Mouse (Mus musculus): Measurements from ENCODE around the gene Folr1. TPM values are rescaled to one million over a fixed set of nuclear protein-coding genes. Genes with fewer than 3 reads are reported as not detected.

Folr1 gene
- polyA plus RNA-seq (2021; fragmentation: Nextera tagmentation): 7.6 and 132 TPM in 2 replicates
- long read RNA-seq, experiment 1, partial matches to known transcripts: 4 of 5 reads
- long read RNA-seq, experiment 1, other reads (novel, unspliced or antisense): 1 of 5 reads
- long read RNA-seq, experiment 2: 0 reads

DNA sequence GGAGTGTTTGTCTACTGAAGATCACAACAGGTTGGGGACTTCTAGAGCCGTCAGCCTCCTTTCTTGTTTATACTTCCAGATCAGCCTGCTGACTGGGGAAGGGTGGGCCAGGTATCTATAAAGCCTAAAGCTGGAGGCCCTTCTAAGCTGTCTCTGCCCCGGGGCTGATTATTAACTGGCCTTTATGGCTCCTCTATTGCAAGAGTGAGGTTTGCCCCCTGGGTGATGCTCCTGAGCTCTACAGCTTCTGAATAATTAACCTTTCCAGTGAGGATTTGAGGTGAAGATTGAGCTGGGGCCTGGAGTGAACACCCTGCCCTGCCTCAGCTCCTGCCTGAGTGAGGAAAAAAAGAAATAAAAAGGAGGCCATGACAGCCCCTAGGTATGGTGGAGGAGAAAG lies at the start of gene Folr1:
Gene Folr1 (minus strand): TSS at position 160 of the 400 bp plus-strand sequence.

GRCm38 (mm10) chr7:101906287-101906681 lies 35.7 kb upstream of the Folr1 start, which contains the start of gene Tomt:
Tomt (minus strand) TSS chr7:101906359.

GRCm38 (mm10) chr7:101905561-101906286 lies 35.1 kb upstream of the Folr1 start, which contains the start of gene Lamtor1:
Lamtor1 (plus strand) TSS chr7:101905904.

DNA sequence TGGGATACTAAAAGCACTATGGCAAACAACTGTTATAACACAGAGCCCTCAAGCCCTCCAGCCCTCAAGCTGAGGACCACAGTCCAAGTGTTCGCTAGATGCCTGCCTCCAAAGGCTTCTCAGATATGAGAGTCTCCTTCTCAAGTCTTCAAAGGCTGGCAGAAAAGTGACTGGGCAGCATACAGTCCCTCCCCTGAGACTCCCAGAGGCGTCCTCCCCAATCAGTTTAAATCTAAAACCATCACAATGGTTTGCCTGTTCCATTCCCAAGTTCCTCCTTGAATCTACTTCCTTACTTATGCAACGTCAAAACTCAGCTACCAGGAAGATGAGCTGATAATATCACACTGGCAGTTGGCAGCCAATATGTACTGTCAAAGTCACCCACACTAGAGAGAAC lies 7.2 kb downstream of the Folr1 start, which contains the start of gene Anapc15:
Gene Anapc15 (plus strand): TSS at position 301 of the 400 bp plus-strand sequence.

DNA sequence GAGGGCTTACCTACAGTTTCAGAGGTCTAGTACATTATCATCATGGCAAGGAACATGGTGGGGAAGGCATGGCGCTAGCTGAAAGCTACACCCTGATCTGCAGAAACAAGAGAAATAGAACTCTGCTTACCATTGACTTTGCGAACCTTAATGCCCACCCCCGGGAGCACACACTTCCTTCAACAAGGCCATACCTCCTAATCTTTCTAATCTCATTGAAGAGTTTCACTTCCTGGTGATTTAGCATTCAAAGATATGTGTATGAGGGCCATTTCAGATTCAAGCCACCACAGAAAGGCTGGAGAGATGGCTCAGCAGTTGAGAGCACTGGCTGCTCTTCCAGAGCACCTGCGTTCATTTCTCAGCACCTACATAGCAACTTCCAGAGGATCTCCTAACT lies 13.5 kb downstream of the Folr1 start, which contains the start of gene Folr2:
Gene Folr2 (minus strand): TSS at position 101 of the 400 bp plus-strand sequence.

DNA sequence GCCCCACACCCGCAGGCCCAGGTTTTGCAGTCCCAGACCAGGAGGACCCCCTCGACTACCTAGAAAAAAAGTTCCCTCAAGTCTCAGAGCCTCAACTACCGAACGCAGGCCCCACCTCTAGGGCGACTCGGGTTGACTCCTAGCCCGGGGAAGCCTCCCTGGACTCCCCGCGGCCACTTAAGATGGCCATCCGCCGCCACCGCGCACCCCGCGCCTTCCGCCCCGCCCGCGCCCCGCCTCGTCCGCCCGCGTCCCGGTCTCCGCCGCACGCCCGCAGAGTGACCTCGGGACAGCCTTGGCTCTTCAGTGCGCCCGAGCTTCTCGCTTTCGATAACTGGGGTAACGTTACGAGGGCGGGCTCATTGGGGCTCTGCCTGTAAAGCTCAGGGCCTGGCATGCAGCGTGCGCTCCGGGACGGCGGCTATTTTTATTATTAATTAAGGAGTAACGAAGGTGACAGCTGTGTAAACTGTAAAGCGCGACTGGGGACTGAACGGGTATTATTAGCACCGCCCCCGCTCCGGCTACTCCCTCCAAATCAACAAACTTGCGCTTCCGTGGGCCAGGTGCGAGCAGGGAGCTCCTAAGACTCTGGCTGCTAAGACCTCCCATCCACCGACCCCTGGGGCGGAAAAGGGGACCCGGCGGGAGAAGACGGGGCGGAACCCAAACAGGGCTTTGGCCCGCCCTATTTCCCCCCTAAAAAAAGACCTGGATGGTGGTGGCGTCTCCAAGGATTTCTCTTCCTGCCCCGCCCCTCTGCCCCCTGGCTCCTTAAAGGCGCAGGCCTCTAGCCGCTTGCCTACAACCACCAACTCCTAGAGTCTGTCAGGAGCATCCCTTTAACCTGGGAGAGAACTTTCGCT lies 32.7 kb downstream of the Folr1 start, which contains the start of gene Inppl1:
Gene Inppl1 (minus strand): TSS at position 624 of the 866 bp plus-strand sequence.

DNA sequence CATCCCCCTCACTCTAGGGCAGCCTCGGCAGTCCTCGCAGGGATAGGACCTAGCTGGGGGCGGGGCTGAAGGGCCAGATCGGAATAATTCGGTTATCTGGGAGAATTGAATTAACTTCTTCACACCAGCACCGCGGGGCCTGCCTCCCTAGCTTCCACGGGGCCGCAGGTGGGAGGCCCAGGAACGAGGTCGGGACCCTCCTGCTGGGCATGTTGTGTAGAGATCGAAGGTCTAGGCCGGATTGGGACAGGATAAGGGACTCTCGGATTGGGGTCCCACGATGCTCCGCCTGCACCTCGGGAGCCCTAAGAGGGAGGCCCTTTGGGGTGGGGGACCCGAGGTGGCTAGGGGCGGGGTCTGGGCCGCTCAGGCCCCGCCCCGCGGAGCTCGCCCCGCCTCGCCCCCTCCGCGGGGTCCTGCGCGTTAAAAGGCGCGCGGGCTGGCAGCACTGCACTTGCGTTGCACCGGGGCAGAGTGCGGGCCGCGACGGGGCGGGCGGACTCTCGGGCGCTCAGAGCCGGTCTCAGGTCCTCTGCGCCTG lies 52.7 kb downstream of the Folr1 start, which contains the start of gene Phox2a:
Gene Phox2a (plus strand): TSS at position 453 of the 541 bp plus-strand sequence.

Small RNAs within 50 kb of the gene (microRNA-seq; reads per million reads assigned to microRNA genes)
- not detected for gene Gm22655

Other genes starting within 250 kb of the Folr1 start
- gene Clpb, start 207.2 kb downstream of the Folr1 start, polyA plus RNA-seq (2021; fragmentation: Nextera tagmentation): 57.2 and 63.6 TPM in 2 replicates
- gene Phox2a, start 52.5 kb downstream of the Folr1 start, polyA plus RNA-seq (2021; fragmentation: Nextera tagmentation): not detected in 2 replicates
- gene Inppl1, start 32.6 kb downstream of the Folr1 start, polyA plus RNA-seq (2021; fragmentation: Nextera tagmentation): 2.2 and 2.9 TPM in 2 replicates
- gene Folr2, start 13.6 kb downstream of the Folr1 start, polyA plus RNA-seq (2021; fragmentation: Nextera tagmentation): 0.78 and 0.93 TPM in 2 replicates
- gene Anapc15, start 7.1 kb downstream of the Folr1 start, polyA plus RNA-seq (2021; fragmentation: Nextera tagmentation): 26.6 and 27.6 TPM in 2 replicates
- 224 and 235 TPM in 2 replicates for gene Lamtor1, start 35.1 kb upstream of the Folr1 start, polyA plus RNA-seq (2021; fragmentation: Nextera tagmentation)
- not detected in 2 replicates for gene Tomt, start 35.6 kb upstream of the Folr1 start, polyA plus RNA-seq (2021; fragmentation: Nextera tagmentation)
- gene Lrrc51, start 63.1 kb upstream of the Folr1 start, polyA plus RNA-seq (2021; fragmentation: Nextera tagmentation): 13.0 and 24.4 TPM in 2 replicates
- 25.8 and 31.2 TPM in 2 replicates for gene Numa1, start 63.3 kb upstream of the Folr1 start, polyA plus RNA-seq (2021; fragmentation: Nextera tagmentation)
- 0.60 and 1.5 TPM in 2 replicates for gene Il18bp, start 147.9 kb upstream of the Folr1 start, polyA plus RNA-seq (2021; fragmentation: Nextera tagmentation)
- gene Rnf121, start 194.7 kb upstream of the Folr1 start, polyA plus RNA-seq (2021; fragmentation: Nextera tagmentation): 18.0 and 19.2 TPM in 2 replicates
- 2.4 and 3.1 TPM in 2 replicates for gene Xndc1, start 194.7 kb upstream of the Folr1 start, polyA plus RNA-seq (2021; fragmentation: Nextera tagmentation)
- gene Xntrpc, start 194.9 kb upstream of the Folr1 start, polyA plus RNA-seq (2021; fragmentation: Nextera tagmentation): 0.09 and 0.13 TPM in 2 replicates
- not detected in 2 replicates for gene Trpc2, start 212.3 kb upstream of the Folr1 start, polyA plus RNA-seq (2021; fragmentation: Nextera tagmentation)
- 0.10 and 0.11 TPM in 2 replicates for gene Art1, start 231.0 kb upstream of the Folr1 start, polyA plus RNA-seq (2021; fragmentation: Nextera tagmentation)
- gene Art5, start 238.7 kb upstream of the Folr1 start, polyA plus RNA-seq (2021; fragmentation: Nextera tagmentation): not detected in 2 replicates
- gene Chrna10, start 246.0 kb upstream of the Folr1 start, polyA plus RNA-seq (2021; fragmentation: Nextera tagmentation): 0.05 and 0.21 TPM in 2 replicates